Mouse (Mus musculus) olfactory bulb, adult 2 months (tissue): ENCODE measurements around the gene Pik3r4. TPM values are rescaled to one million over a fixed set of nuclear protein-coding genes. Genes with fewer than 3 reads are reported as not detected.

Source experiments
- H3K27ac ChIP-seq: fragments of 200-500 bp; 2 replicates; pipeline ENCODE4 v1.5.1; 2012; ENCODE audit warnings: low read depth, low read length; ENCODE audit not compliant: insufficient read depth
- H3K4me1 ChIP-seq: fragments of 200-500 bp; 2 replicates; pipeline ENCODE4 v1.6.1; 2012; ENCODE audit warnings: low read length; ENCODE audit not compliant: control insufficient read depth, insufficient read depth
- H3K4me3 ChIP-seq: fragments of 200-500 bp; 2 replicates; pipeline ENCODE4 v1.5.1; 2012; ENCODE audit warnings: mild to moderate bottlenecking, low read depth, low read length, moderate library complexity; ENCODE audit not compliant: insufficient read depth
- CTCF ChIP-seq: fragments of 200-500 bp; IDR thresholded peaks from 2 replicates; pipeline ENCODE4 v1.5.1; 2012; ENCODE audit warnings: low read depth, mild to moderate bottlenecking, low read length, moderate library complexity; ENCODE audit not compliant: insufficient read depth
- POLR2A ChIP-seq: fragments of 200-500 bp; IDR thresholded peaks from 2 replicates; pipeline ENCODE4 v1.6.1; 2012; ENCODE audit warnings: mild to moderate bottlenecking, low read depth, low read length, moderate library complexity; ENCODE audit not compliant: insufficient read depth
- WGBS: fragments of 180-500 bp; shearing (Covaris S2); methylation state at CpG from one replicate; pipeline ENCODE4 v1.1.7; 2018; 5-methylcytosine and 5-hydroxymethylcytosine counted together
- polyA plus RNA-seq: library from polyadenylated mRNA; stranded (reverse); fragments of >200 nt; gene quantifications from 2 replicates; pipeline ENCODE4 v1.2.4, GENCODE M21; 2012; ENCODE audit warnings: low replicate concordance; ENCODE audit not compliant: missing spikeins, insufficient read depth, insufficient read length

Gene Pik3r4
- polyA plus RNA-seq, 1 experiment = not detected

DNA sequence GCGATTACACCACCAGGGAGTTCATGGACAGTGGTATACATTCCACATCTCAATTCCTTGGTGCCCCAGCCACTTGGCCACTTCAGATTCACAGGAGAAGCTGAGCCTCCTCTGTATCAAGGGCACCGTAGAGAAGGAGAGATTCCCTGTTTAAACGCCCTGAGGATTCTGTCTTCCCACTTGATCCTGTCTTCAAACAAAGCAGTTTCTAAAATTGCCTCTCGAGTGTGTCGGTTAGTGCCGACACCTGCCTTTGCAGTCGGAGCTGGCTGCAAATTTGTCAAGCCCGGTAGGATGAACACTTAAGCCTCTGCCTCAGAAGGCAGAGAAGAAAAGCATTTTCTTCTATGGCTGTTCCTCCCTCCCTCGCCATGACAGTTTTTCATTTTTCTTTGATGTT is 50.3 kb downstream of the Pik3r4 start:
- Histone ChIP-seq H3K27ac (peak overlapping the region; percentile 7; the same call in 1 of the 2 replicates), H3K4me1 (peaks cover 18% of the 10 kb centered on the region), H3K4me3 (no peak overlapping the region)
- 55% methylated on average over 9 of the region's 9 CpGs for WGBS
- no peak for TF ChIP-seq CTCF
- no peak for TF ChIP-seq POLR2A

GRCm38 (mm10) chr9:105693854-105694253 is 51.1 kb downstream of the Pik3r4 start:
- Histone ChIP-seq H3K4me3 (no peak overlapping the region), H3K4me1 (peaks cover 18% of the 10 kb centered on the region), H3K27ac (no peak overlapping the region)
- WGBS = 29% methylated on average over 5 of the region's 5 CpGs
- TF ChIP-seq CTCF (peak; percentile 54; the same call in 1 of the 2 replicates), POLR2A (no peak)

DNA sequence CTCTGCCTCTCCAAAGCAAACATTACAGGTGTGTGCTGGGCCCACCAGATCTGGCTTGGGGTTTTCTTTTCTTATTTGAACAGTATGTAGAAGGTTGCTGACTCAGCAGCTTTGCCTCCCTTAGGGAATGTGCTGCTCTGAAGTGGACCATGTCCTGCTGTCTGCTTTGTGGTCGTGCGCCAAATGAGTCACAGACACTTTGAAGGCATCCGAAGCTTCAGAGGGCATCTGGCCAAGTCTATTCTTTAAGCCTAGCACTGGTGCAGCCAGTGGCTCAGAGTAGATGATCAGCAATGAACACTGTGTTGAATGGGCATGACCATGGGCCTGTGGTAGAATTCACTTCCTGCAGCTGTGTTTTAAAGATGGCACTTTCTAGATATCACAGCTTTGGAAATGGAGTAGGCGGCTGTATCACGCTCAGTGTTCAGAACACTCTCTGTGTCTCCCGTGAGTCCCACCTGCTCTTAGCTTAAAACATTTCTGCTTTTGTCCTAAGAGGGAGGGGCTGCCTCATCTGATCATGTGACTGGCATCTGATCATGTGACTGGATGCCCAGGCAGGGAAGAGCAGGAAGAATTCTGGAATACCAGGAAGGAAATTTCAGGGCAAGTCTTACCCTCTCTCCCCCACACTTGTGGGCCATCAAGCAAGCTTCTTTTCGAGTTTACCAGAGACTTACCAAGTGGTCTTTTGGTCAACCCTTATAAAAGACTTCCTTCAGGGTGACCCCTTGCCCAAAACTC is 54.2 kb downstream of the Pik3r4 start:
- TF ChIP-seq POLR2A (no peak), CTCF (no peak)
- WGBS = 73% methylated on average over 7 of the region's 7 CpGs
- H3K4me3 ChIP-seq = no peak overlapping the region
- H3K4me1 ChIP-seq = peaks cover 18% of the 10 kb centered on the region
- H3K27ac ChIP-seq = no peak overlapping the region

DNA sequence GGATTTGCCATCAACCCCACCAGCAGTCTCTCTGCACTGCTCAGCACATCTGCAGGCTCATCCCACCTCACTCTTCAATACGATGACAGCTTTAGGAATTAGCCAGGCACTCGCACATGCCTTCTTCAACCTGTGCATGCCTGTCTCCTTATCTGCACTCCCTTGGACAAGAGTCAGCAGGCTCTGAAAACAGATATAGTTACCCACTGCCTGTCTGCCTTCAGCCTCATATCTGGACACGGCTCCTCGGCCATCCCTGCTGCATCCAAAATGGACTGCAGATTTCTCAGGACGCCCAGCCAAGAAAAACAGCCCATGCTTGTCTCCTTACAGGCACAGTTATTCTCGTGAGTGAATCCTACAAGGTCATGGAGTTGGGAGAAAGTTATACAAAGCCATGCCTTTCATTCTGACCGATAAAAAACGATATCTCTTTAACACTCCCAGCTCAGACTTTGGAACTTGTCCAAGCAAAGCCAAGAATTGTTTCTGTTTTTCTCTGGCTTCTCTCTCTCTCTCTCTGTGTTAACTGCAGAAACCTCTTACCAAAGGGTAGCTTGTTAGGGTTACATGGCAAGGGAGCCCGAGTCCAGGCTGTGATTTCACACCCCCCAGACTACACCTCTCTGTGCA is 55.1 kb downstream of the Pik3r4 start:
- no peak for TF ChIP-seq CTCF
- no peak for TF ChIP-seq POLR2A
- no peak overlapping the region for H3K4me3 ChIP-seq
- no peak overlapping the region for H3K27ac ChIP-seq
- WGBS = 45% methylated on average over 9 of the region's 9 CpGs
- H3K4me1 ChIP-seq = peaks cover 11% of the 10 kb centered on the region

DNA sequence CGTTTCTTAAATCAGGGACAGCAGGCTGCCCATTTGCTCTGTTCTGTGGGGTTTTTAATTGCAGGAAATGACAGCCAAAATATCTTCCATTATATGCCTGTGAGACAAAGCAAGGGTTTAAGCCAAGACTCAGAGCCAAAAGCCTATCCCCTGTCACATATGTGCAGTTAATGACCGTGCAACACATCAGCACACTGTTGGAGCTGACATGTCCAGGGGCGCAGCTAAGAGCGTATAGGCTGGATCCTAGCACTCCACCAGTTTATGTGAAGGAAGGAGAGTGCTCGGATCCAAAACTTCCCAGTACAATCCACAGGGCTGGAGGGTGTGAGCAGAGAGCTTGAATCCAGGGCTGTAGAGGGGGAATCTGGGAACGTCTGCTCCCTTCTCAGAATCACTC is 57.9 kb downstream of the Pik3r4 start:
- TF ChIP-seq POLR2A = no peak
- no peak for TF ChIP-seq CTCF
- WGBS = 78% methylated on average over 6 of the region's 6 CpGs
- peaks cover 4% of the 10 kb centered on the region for H3K4me1 ChIP-seq
- H3K27ac ChIP-seq = no peak overlapping the region
- H3K4me3 ChIP-seq = no peak overlapping the region

GRCm38 (mm10) chr9:105701966-105702365 is 59.2 kb downstream of the Pik3r4 start:
- TF ChIP-seq POLR2A = no peak
- WGBS = 87% methylated on average over 9 of the region's 9 CpGs
- Histone ChIP-seq H3K4me3 (no peak overlapping the region), H3K4me1 (peaks cover 4% of the 10 kb centered on the region), H3K27ac (no peak overlapping the region)

GRCm38 (mm10) chr9:105704226-105704932 is 61.6 kb downstream of the Pik3r4 start:
- WGBS = 86% methylated on average over 16 of the region's 16 CpGs
- TF ChIP-seq CTCF (no peak), POLR2A (no peak)
- no peak overlapping the region for H3K4me3 ChIP-seq
- H3K27ac ChIP-seq = no peak overlapping the region
- H3K4me1 ChIP-seq = no peaks in the 10 kb centered on the region

- 90% methylated on average over 1 of the region's 1 CpGs for WGBS
- H3K4me1 ChIP-seq = no peaks in the 10 kb centered on the region
- no peak for TF ChIP-seq CTCF
- TF ChIP-seq POLR2A = no peak
Observed at GRCm38 (mm10) chr9:105705011-105705410, 62.2 kb downstream of the Pik3r4 start.

DNA sequence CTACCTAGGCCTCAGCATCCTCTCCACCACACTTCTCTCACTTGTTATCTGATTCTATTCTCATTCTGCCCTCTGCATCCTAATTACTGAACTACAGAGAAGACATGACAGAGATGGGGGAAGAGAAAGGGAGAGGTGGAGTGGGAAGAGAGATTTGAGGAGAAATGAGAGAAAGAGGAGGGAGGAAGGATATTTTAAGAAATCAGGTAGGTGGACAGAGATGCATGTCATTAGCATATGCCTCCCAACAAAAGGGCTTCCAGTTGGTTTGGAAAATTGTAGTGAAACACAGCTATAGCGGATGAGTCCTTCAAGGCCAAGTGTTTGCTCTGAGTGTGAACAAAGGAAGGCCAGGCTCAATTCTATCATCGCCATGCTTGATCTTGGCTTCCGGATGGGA is 69.3 kb downstream of the Pik3r4 start:
- Histone ChIP-seq H3K4me3 (no peak overlapping the region), H3K4me1 (peaks cover 5% of the 10 kb centered on the region), H3K27ac (0 out of 2 replicates have a peak overlapping the region, but pooled peaks have one; percentile 12)
- TF ChIP-seq POLR2A = no peak
- no peak for TF ChIP-seq CTCF
- 82% methylated on average over 3 of the region's 3 CpGs for WGBS

More at GRCm38 (mm10) chr9:105705011-105705410, 62.2 kb downstream of the Pik3r4 start:
- H3K4me3 ChIP-seq = no peak overlapping the region
- no peak overlapping the region for H3K27ac ChIP-seq
